Mouse (Mus musculus) frontal cortex, adult (tissue): ENCODE measurements around the gene Tmem120a.

Experiments
- ATAC-seq: cut with Nextera tagmentation; 2 replicates; pipeline ENCODE4 v1.9.2; 2017; ENCODE audit warnings: mild to moderate bottlenecking, moderate library complexity, mixed read lengths; ENCODE audit not compliant: low TSS enrichment

Gene Tmem120a

DNA sequence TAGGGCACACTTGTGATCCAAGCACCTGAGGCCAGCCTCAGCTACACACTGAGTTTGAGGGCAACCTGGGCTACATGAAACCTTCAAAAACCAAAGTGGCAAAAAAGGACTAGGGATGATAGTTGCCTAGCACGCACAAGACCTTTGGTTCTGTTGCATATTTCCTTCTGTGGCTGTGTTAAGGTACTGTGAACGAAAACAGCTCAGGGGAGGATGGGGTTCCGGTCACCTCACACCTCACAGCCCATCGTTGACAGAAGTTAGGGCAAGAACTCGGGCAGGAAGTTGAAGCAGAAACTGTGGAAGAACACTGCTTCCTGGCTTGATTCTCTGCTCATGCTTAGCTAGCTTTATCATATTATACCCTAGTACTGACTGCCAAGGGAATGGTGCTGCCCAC lies 34.5 kb downstream of the Tmem120a start:
- ATAC-seq: no peak

- ATAC-seq: no peak
These were observed 36.4 kb downstream of the Tmem120a start for GRCm38 (mm10) chr5:135707855-135708254.

- no peak for ATAC-seq
These were observed 37.2 kb downstream of the Tmem120a start for GRCm38 (mm10) chr5:135707039-135707438.

- no peak for ATAC-seq
These were observed 38.9 kb downstream of the Tmem120a start for GRCm38 (mm10) chr5:135705383-135705782.

- ATAC-seq: no peak
These were observed 40.8 kb downstream of the Tmem120a start for GRCm38 (mm10) chr5:135703431-135703830.

DNA sequence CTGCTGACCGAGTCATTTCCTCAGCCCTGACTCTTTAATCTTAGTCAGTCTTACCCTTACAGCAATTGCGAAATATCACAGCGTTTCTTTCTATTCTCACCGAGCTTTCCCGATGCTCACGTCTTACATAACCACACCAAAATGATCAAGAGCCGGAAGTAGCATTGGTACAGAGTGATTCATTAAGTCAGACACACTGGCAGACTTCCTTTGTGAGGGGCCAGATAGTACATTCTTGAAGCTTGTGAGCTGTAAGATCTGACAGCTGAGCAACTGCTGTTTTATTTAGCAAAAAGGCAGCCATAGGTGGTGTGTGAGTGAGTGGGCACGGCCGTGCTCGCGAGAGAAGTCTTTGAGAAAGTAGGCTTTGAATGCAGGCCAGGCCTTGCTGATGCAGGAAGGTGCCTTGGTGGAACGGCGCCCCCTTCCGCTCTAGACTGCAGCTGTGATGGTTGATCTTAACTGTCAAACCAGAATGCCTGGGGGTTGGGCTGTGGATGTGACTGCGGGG lies 41.5 kb downstream of the Tmem120a start:
- peak; percentile 89 for ATAC-seq

DNA sequence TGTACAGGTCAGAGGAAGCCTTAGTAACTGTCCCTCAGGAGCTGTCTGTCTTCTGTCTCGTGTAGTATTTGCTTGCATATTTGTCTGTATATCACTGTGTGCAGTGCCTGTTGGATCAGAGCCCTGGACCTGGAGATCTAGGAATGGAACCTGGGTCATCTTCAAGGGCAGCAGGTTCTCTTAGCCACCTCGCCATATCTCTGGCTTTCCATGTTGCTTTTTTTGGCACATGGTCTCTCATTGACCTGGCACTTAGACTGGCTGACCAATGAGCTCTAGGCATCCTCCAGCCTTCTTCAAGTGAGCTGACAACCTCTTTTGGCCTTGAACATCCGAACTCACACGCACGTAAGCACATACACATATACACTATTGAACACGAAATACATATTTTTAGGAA lies 42.1 kb downstream of the Tmem120a start:
- no peak for ATAC-seq

GRCm38 (mm10) chr5:135701601-135702000 lies 42.6 kb downstream of the Tmem120a start:
- ATAC-seq: no peak

- ATAC-seq: no peak
These were observed 46.5 kb downstream of the Tmem120a start for GRCm38 (mm10) chr5:135697711-135698111.

DNA sequence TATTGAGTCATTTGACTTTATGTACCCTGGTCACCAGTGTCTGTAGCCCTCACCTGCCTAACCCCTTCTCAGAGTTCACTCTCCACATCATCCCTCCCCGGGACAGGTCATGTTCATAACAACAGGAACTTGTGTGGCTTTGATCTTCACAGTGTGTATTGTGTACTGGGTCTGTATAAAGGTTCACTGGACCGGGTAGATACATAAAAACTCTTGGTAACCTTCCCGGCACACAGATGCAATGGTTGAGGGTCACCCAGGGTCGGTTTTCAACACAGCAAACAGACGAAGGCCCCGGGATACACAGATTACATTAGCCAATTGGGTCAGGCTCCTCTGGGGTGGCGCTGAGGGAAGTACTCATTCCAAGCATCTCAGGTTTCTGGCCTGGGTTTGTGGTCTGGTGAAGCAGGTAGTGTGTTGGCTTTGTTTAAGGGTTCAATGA lies 48.9 kb downstream of the Tmem120a start:
- ATAC-seq: no peak

DNA sequence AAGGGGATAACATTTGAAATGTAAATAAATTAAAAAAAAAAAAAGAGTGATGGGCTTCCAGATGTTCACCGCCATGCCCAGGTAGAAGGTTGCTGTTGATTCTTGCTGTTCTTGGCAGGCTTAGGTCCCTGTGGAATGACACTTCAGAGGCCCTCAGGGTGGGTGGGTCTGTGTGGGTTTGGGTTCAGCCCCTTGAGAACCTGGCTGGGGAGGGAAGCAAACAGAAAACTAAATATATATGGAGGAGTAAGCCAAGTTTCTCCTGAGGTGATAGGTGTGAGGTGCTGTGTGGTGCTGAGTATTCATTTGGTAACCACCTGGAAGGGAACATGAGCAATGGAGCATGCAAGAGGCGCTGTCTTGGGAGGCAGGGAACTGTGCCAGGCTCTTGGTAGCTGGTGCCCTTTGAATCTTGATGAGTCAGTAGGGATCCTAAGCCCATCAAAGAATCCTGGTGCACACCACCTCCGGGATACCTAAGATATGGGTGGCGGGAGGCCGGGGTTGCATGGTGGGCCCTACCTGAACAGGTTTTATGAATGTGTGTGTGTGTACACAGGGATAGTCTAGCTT lies 50.9 kb downstream of the Tmem120a start:
- ATAC-seq: no peak

GRCm38 (mm10) chr5:135691266-135691665 lies 53.0 kb downstream of the Tmem120a start:
- ATAC-seq: no peak

- ATAC-seq: no peak
These were observed 53.8 kb downstream of the Tmem120a start for GRCm38 (mm10) chr5:135690401-135690800.
